Mouse (Mus musculus) embryonic fibroblast, embryonic 13.5 days (primary cell): ENCODE data around the gene Kmt2e. TPM values are rescaled to one million over a fixed set of nuclear protein-coding genes. Genes with fewer than 3 reads are reported as not detected.

Experiments
- H3K27ac ChIP-seq: 2 replicates; pipeline ENCODE4 v1.5.1; 2012; ENCODE audit warnings: low read length, control low read depth, inconsistent platforms; ENCODE audit not compliant: insufficient read depth
- H3K4me1 ChIP-seq: 2 replicates; pipeline ENCODE4 v1.6.1; 2011; ENCODE audit warnings: low read length; ENCODE audit not compliant: control insufficient read depth, insufficient read depth
- H3K4me3 ChIP-seq: 2 replicates; pipeline ENCODE4 v1.5.1; 2011; ENCODE audit warnings: mild to moderate bottlenecking, control low read depth, low read length; ENCODE audit not compliant: insufficient read depth
- CTCF ChIP-seq: IDR thresholded peaks from 2 replicates; pipeline ENCODE4 v1.5.1; 2011; ENCODE audit warnings: mild to moderate bottlenecking, control low read depth, low read length, moderate library complexity, borderline replicate concordance; ENCODE audit not compliant: insufficient read depth
- POLR2A ChIP-seq: IDR thresholded peaks from 2 replicates; pipeline ENCODE4 v1.6.1; 2011; ENCODE audit warnings: low read depth, mild to moderate bottlenecking, control low read depth, low read length, moderate library complexity
- polyA plus RNA-seq: library from polyadenylated mRNA; stranded (reverse); fragments of >200 nt; gene quantifications from 2 replicates; pipeline ENCODE4 v1.2.4, GENCODE M21; 2011; ENCODE audit warnings: low read depth; ENCODE audit not compliant: missing spikeins, insufficient read length

The Kmt2e gene
- polyA plus RNA-seq, 1 experiment, result 71.8 TPM

- Histone ChIP-seq H3K4me1 (no peaks in the 10 kb centered on the region), H3K27ac (no peak overlapping the region; the same call in 1 of the 2 replicates), H3K4me3 (no peak overlapping the region)
- TF ChIP-seq CTCF, result no peak
- no peak for TF ChIP-seq POLR2A
Measured at GRCm38 (mm10) chr5:23394366-23395145, 39.7 kb upstream of the Kmt2e start.

- TF ChIP-seq CTCF, result no peak
- TF ChIP-seq POLR2A, result no peak
Measured at GRCm38 (mm10) chr5:23395721-23396120, 38.5 kb upstream of the Kmt2e start.

GRCm38 (mm10) chr5:23396756-23397155 lies 37.5 kb upstream of the Kmt2e start:
- no peaks in the 10 kb centered on the region for H3K4me1 ChIP-seq
- no peak overlapping the region for H3K4me3 ChIP-seq
- no peak overlapping the region for H3K27ac ChIP-seq
- TF ChIP-seq CTCF (no peak), POLR2A (no peak)

More at GRCm38 (mm10) chr5:23395721-23396120, 38.5 kb upstream of the Kmt2e start:
- no peaks in the 10 kb centered on the region for H3K4me1 ChIP-seq
- H3K27ac ChIP-seq, result no peak overlapping the region
- no peak overlapping the region for H3K4me3 ChIP-seq

GRCm38 (mm10) chr5:23400156-23400555 lies 34.1 kb upstream of the Kmt2e start:
- no peak for TF ChIP-seq POLR2A
- TF ChIP-seq CTCF, result no peak
- Histone ChIP-seq H3K4me3 (no peak overlapping the region), H3K27ac (no peak overlapping the region), H3K4me1 (peaks cover 4% of the 10 kb centered on the region)

GRCm38 (mm10) chr5:23400868-23401267 lies 33.4 kb upstream of the Kmt2e start:
- peaks cover 4% of the 10 kb centered on the region for H3K4me1 ChIP-seq
- TF ChIP-seq POLR2A (no peak), CTCF (no peak)

GRCm38 (mm10) chr5:23401368-23401767 lies 32.9 kb upstream of the Kmt2e start:
- Histone ChIP-seq H3K27ac (no peak overlapping the region), H3K4me3 (no peak overlapping the region), H3K4me1 (peaks cover 4% of the 10 kb centered on the region)
- TF ChIP-seq POLR2A (no peak), CTCF (no peak)

More at GRCm38 (mm10) chr5:23400868-23401267, 33.4 kb upstream of the Kmt2e start:
- H3K27ac ChIP-seq, result no peak overlapping the region
- H3K4me3 ChIP-seq, result no peak overlapping the region

GRCm38 (mm10) chr5:23401999-23402398 lies 32.2 kb upstream of the Kmt2e start:
- H3K4me1 ChIP-seq, result peaks cover 4% of the 10 kb centered on the region
- H3K4me3 ChIP-seq, result no peak overlapping the region
- no peak for TF ChIP-seq POLR2A
- no peak for TF ChIP-seq CTCF
- no peak overlapping the region for H3K27ac ChIP-seq

- H3K27ac ChIP-seq, result no peak overlapping the region
- peaks cover 4% of the 10 kb centered on the region for H3K4me1 ChIP-seq
- no peak overlapping the region for H3K4me3 ChIP-seq
- no peak for TF ChIP-seq CTCF
Measured at GRCm38 (mm10) chr5:23403161-23403560, 31.1 kb upstream of the Kmt2e start.

- H3K4me1 ChIP-seq, result peaks cover 13% of the 10 kb centered on the region
- H3K4me3 ChIP-seq, result no peak overlapping the region
- TF ChIP-seq POLR2A (no peak), CTCF (no peak)
- no peak overlapping the region for H3K27ac ChIP-seq
Measured at GRCm38 (mm10) chr5:23405666-23406404, 28.4 kb upstream of the Kmt2e start.

- peaks cover 14% of the 10 kb centered on the region for H3K4me1 ChIP-seq
- no peak overlapping the region for H3K4me3 ChIP-seq
- H3K27ac ChIP-seq, result no peak overlapping the region
- TF ChIP-seq POLR2A (no peak), CTCF (no peak)
Measured at GRCm38 (mm10) chr5:23406405-23406745, 27.9 kb upstream of the Kmt2e start.
